Mouse (Mus musculus) small intestine, adult 2 months (tissue): ENCODE data around the gene Adap1.

Source experiments
- CTCF ChIP-seq: fragments of 200-500 bp; IDR thresholded peaks from 2 replicates; pipeline ENCODE4 v1.5.1; 2012; ENCODE audit warnings: low read depth, mild to moderate bottlenecking, control low read depth, inconsistent platforms, low read length, moderate library complexity, mixed read lengths; ENCODE audit not compliant: insufficient replicate concordance, insufficient read length; ENCODE audit errors: extremely low read depth
- POLR2A ChIP-seq: fragments of 200-500 bp; IDR thresholded peaks from 2 replicates; pipeline ENCODE4 v1.6.1; 2012; ENCODE audit warnings: low read depth, mild to moderate bottlenecking, control low read depth, inconsistent platforms, low read length, moderate library complexity

- TF ChIP-seq CTCF = no peak
- no peak for TF ChIP-seq POLR2A
Observed at GRCm38 (mm10) chr5:139374841-139375240, 49.4 kb upstream of the Adap1 start.
